Mouse (Mus musculus) R1 (cell line): ENCODE measurements around the gene Sarm1.

Source experiments
- DNase-seq: peaks from one replicate; pipeline ENCODE4 v3.0.0-alpha.2; 2018; ENCODE audit warnings: low read depth, low spot score

Gene Sarm1

GRCm38 (mm10) chr11:78463286-78464036 lies 34.1 kb downstream of the Sarm1 start:
- peak; percentile 68 for DNase-seq

DNA sequence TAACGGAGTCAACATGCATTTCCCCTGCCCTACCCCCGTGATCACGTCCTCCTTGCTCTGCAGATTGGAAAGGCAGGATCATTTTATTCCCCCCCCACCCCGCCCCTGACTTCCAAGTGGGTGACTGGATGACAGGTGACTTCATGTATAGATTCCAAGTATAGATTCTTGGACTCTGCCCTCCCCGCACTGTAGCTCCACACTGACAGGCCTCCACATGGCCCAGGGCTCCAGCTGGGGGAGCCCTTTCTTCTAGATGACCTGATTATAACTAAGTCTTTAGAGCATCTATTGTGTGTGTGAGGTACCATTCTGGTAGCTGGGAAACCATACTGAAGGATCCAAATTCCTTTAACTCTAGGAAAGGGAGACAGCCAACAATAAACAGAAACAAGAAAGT lies 34.9 kb downstream of the Sarm1 start:
- DNase-seq: no peak

DNA sequence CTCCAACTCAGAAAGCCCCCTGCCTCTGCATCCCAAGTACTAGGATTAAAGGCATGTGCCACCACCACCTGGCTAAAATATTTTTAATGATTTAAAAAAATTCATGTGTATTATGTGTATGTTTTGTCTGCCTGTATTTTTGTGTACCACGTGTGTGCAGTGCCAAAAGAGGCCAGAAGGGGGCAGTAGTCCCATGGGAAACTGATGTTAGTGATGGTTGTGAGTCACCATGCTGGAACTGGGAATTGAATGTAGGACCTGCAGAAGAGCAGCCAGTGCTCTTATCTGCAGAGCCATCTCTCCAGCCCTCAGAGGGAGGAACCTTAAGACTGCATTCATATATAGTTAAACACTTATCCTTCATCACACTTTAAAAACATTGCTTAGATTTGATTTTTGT lies 35.7 kb downstream of the Sarm1 start:
- DNase-seq: peak; percentile 76

- DNase-seq: no peak
Observed at GRCm38 (mm10) chr11:78458740-78459139, 38.8 kb downstream of the Sarm1 start.

GRCm38 (mm10) chr11:78455308-78455707 lies 42.2 kb downstream of the Sarm1 start:
- DNase-seq: peak; percentile 79

- peak; percentile 94 for DNase-seq
Observed at GRCm38 (mm10) chr11:78454276-78454675, 43.3 kb downstream of the Sarm1 start.

- peak; percentile 87 for DNase-seq
Observed at GRCm38 (mm10) chr11:78453675-78454074, 43.9 kb downstream of the Sarm1 start.

DNA sequence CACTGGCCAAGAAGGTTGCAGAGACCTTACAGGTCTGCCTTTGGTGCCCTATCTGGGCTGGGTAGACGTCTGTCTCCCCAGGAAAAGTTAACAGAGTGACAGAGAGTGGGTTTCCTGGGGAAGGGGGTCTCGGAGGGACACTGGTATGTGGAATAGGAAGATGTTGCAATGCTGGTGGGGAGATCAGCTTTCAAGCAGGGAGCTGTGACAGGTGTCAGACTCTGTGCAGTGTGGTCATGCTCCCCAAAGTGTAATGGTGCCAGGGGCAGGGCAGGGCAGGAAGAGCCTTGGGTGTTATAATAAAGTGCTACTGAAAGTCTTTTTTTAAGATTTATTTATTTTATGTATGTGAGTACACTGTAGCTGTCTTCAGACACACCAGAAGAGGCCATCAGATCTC lies 47.2 kb downstream of the Sarm1 start:
- no peak for DNase-seq

GRCm38 (mm10) chr11:78448242-78448641 lies 49.3 kb downstream of the Sarm1 start:
- DNase-seq: peak; percentile 67

GRCm38 (mm10) chr11:78447168-78447567 lies 50.4 kb downstream of the Sarm1 start:
- DNase-seq: peak; percentile 39

GRCm38 (mm10) chr11:78443115-78443514 lies 54.4 kb downstream of the Sarm1 start:
- no peak for DNase-seq

DNA sequence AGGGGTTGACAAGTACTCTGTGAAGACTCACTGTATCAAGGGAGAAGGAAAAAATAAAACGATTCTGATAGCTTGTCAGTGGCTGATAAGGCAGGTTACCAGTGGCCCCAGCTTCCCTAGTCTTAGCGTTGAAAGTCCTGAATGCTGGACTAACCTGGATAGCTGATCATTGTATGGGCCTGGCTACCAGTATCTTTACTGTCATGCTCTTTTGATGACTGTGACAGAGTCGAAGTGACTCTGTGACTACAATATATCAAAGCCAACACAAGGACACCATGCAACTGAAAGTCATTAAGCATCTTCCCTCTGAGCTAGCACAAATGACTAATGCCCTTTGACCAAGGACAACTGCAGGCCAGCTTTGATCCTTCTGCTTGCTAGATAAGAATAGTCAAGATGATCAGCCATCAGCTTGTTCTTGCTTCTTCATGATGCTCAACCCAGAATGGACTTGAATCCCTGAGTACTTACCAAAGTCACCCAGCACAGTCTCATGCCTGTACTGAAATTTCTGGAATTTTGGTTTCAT lies 59.1 kb downstream of the Sarm1 start:
- no peak for DNase-seq

- no peak for DNase-seq
Observed at GRCm38 (mm10) chr11:78437182-78437581, 60.4 kb downstream of the Sarm1 start.

GRCm38 (mm10) chr11:78435776-78436349 lies 61.7 kb downstream of the Sarm1 start:
- DNase-seq: peak; percentile 92

GRCm38 (mm10) chr11:78434052-78434451 lies 63.5 kb downstream of the Sarm1 start:
- no peak for DNase-seq

- peak; percentile 26 for DNase-seq
Observed at GRCm38 (mm10) chr11:78431176-78431575, 66.4 kb downstream of the Sarm1 start.

DNA sequence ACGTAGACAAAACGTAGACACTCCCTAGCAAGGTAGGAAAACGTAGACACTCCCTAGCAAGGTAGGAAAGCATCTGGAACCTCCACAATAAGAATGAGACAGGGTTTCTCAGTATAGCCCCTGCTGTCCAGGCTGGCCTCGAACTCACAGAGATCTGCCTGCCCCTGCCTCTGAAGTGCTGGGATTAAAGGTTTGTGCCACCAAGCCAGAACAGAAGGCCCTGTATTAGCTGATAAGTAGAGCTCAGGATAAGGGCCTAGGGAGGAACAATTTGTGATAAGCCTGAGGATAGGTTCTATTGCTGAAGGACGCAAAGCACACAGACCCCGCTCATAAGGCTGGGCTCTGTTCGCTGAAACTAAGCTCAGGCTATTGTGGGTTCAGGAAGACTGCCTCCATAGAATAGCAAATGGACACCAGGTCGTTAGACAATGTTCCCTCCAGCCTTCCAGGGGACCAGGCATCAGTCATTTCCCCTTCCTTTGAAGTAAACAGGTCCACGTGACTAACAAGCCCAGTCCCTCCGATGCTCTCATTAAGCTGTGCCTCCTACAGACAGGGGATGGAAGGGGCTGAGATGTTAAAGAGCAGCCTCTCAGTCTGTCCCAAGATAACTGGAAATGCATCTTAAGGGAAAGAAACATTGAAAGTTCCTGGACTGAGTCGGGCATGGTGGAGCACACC lies 67.2 kb downstream of the Sarm1 start:
- DNase-seq: peak; percentile 23

GRCm38 (mm10) chr11:78428309-78428708 lies 69.2 kb downstream of the Sarm1 start:
- peak; percentile 77 for DNase-seq

DNA sequence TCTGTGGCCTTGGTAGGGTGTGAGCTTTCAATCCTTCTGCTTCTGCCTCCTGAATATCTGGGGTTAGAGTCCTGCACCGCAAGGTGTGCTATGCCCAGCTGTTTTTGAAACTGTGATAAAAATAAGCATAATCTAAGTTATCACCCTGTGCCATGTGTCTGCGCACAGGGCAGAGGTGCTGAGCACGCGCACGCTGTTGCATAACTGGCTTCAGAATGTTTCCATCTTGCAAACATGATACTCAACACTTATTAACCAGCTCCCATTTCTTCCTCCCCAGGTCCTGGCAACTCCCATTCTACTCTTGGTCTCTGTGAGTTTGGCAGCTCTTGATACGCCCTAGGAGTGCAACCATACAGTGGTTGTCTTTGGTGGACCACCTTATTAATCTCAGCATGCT lies 69.9 kb downstream of the Sarm1 start:
- no peak for DNase-seq

- DNase-seq: no peak
Observed at GRCm38 (mm10) chr11:78425572-78425971, 72.0 kb downstream of the Sarm1 start.

GRCm38 (mm10) chr11:78424352-78424751 lies 73.2 kb downstream of the Sarm1 start:
- no peak for DNase-seq
